9 mouse cellular contexts compared by ENCODE assay signal in the genomic region with DNA sequence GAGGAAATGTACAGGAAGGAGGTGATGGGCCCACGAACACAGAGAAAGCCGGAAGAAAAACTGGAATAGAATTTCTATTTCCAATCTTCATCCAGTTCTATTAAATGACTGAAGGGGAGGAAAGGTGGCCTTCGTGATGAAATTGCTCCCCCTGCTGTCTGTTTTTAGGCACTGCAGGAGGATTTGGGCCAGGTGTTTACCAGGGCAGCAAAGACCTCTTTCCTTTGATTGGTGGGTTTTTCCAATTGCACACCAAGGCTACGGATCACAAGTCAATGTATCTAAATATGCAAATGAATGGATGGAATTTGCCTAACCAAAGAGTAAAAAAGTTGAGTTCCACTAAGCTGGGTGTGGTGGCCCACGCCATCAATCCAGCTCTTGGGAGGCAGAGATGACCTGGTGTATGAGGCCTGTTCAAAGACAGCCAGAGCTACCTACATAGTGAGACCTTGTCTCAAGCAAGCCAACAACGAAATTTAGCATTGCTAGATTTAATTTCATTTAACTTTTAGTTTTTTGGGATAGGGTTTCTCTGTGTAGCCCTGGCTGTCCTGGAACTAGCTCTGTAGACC. TPM values are rescaled to one million over a fixed set of nuclear protein-coding genes. Genes with fewer than 3 reads are reported as not detected.
DNase-seq lines count a peak whose midpoint lies in the region; ATAC-seq lines count a peak whose summit lies in the region.
"Had no signal": no experiment of that assay in that cellular context is flagged by ENCODE, and none has a peak within 500 bp of the region (broad histone marks: within the 10 kb centered on the region; RNA-seq: fewer than 3 reads in every experiment).

No protein-coding gene starts in this region.

- H3K4me1 ChIP-seq in kidney, embryonic 15.5 days = peaks cover 14% of the 10 kb centered on the region
- 0 out of 2 replicates have a peak, but pooled peaks cover 3% of the 10 kb centered on the region for H3K4me1 ChIP-seq in midbrain, embryonic 16.5 days (ENCODE audit: control insufficient read depth, insufficient read depth, low read length)
- H3K4me1 ChIP-seq: embryonic facial prominence, embryonic 13.5 days had no signal

- no peak overlapping the region for H3K27ac ChIP-seq in kidney, embryonic 15.5 days
- no peak overlapping the region for H3K27ac ChIP-seq in midbrain, embryonic 16.5 days (ENCODE audit: low read length)
- H3K27ac ChIP-seq: embryonic facial prominence, embryonic 13.5 days had no signal

- DNase-seq in kidney, adult 11 months = peak; percentile 31
- peak; percentile 80 for DNase-seq in adrenal gland, postnatal 10 days
- DNase-seq in embryo, embryonic 11 days = peak; percentile 70
- peak; percentile 61 to 81 for DNase-seq in heart, postnatal 14 days
- DNase-seq in left cerebral cortex, adult 18-20 months (ENCODE audit: low spot score in 2 of 2) = peak; percentile 47 to 70
- DNase-seq in splenic B cell, adult 2 months (ENCODE audit: low read depth, low spot score) = peak; percentile 73

- H3K27me3 ChIP-seq in kidney, embryonic 15.5 days = peaks cover 15% of the 10 kb centered on the region
- H3K27me3 ChIP-seq in midbrain, embryonic 16.5 days (ENCODE audit: control insufficient read depth, insufficient read depth, low read depth, low read length) = no peaks in the 10 kb centered on the region
- 0 out of 2 replicates have a peak, but pooled peaks cover 1% of the 10 kb centered on the region for H3K27me3 ChIP-seq in splenic B cell, adult 2 months (ENCODE audit: control insufficient read depth, insufficient read depth, low read length, poor library complexity, severe bottlenecking)

- H3K36me3 ChIP-seq in kidney, embryonic 15.5 days = no peaks in the 10 kb centered on the region
- H3K36me3 ChIP-seq in midbrain, embryonic 16.5 days (ENCODE audit: control insufficient read depth, insufficient read depth, low read length) = no peaks in the 10 kb centered on the region
- H3K36me3 ChIP-seq in splenic B cell, adult 2 months (ENCODE audit: control insufficient read depth, insufficient read depth, low read length, poor library complexity, severe bottlenecking) = no peaks in the 10 kb centered on the region
- H3K36me3 ChIP-seq: embryonic facial prominence, embryonic 13.5 days had no signal

- intact Hi-C loops in heart, postnatal 14 days (cut with DNase I) = loop anchor here (1.0 to 5.0 kb wide), 4 partner anchors 80 to 245 kb away; no protein-coding TSS in a partner anchor

- no peak overlapping the region for H3K9ac ChIP-seq in kidney, embryonic 15.5 days
- H3K9ac ChIP-seq in midbrain, embryonic 16.5 days (ENCODE audit: low read depth, low read length) = no peak overlapping the region
- H3K9ac ChIP-seq: embryonic facial prominence, embryonic 13.5 days had no signal

- H3K9me3 ChIP-seq in kidney, embryonic 15.5 days (replicated peaks) = no peaks in the 10 kb centered on the region
- no peaks in the 10 kb centered on the region for H3K9me3 ChIP-seq in midbrain, embryonic 16.5 days (replicated peaks; ENCODE audit: control insufficient read depth, low read length, poor library complexity, severe bottlenecking)
- H3K9me3 ChIP-seq: embryonic facial prominence, embryonic 13.5 days had no signal

- no peak for ATAC-seq in kidney, embryonic 15.5 days (replicated peaks; ENCODE audit: low FRiP score)
- ATAC-seq in midbrain, embryonic 16.5 days = peak; percentile 33; the same call in 1 of the 2 replicates

- WGBS in kidney, embryonic 15.5 days = 25% methylated on average over 6 of the region's 6 CpGs
- WGBS in midbrain, embryonic 16.5 days = 21% methylated on average over 6 of the region's 6 CpGs

- no peak overlapping the region for H3K4me2 ChIP-seq in kidney, embryonic 15.5 days
- H3K4me2 ChIP-seq in midbrain, embryonic 16.5 days (ENCODE audit: low read length) = no peak overlapping the region
- H3K4me2 ChIP-seq: embryonic facial prominence, embryonic 13.5 days had no signal

- no peak overlapping the region for H3K4me3 ChIP-seq in kidney, embryonic 15.5 days (replicated peaks)
- no peak overlapping the region for H3K4me3 ChIP-seq in midbrain, embryonic 16.5 days (ENCODE audit: low read depth, low read length)
- H3K4me3 ChIP-seq: embryonic facial prominence, embryonic 13.5 days had no signal

RNA-seq across cellular contexts. Expression of gene Gm10188, which starts 8.1 kb away (rescaled TPM):
- not detected in 2 replicates for polyA plus RNA-seq in kidney, embryonic 15.5 days (2015; fragmentation: Nextera tagmentation; extraction: Ambion mirVana)
- not detected for total RNA-seq in adrenal gland, postnatal 10 days (2021)
- not detected for total RNA-seq in heart, postnatal 14 days (2021)
- total RNA-seq in left cerebral cortex, adult 18-20 months (2021) = not detected
- 0.28 and 0.63 TPM in 2 replicates for polyA plus RNA-seq in midbrain, embryonic 16.5 days (2015; fragmentation: Nextera tagmentation; extraction: Ambion mirVana)
- polyA plus RNA-seq: embryonic facial prominence, embryonic 13.5 days had no signal

RNA-seq across cellular contexts. Expression of gene AC124108.1, which starts 46.4 kb away (rescaled TPM):
- 0.05 TPM in 2 replicates for polyA plus RNA-seq in kidney, embryonic 15.5 days (2015; fragmentation: Nextera tagmentation; extraction: Ambion mirVana)
- total RNA-seq in adrenal gland, postnatal 10 days (2021) = under 1 TPM in 1 of 2 experiments, not detected in 1; 0.15 TPM
- total RNA-seq in heart, postnatal 14 days (2021) = not detected
- 1 to 10 TPM; 3.4 to 5.2 TPM for total RNA-seq in left cerebral cortex, adult 18-20 months (2021)
- 2.8 and 4.0 TPM in 2 replicates for polyA plus RNA-seq in midbrain, embryonic 16.5 days (2015; fragmentation: Nextera tagmentation; extraction: Ambion mirVana)

RNA-seq across cellular contexts. Expression of gene Lemd1, which starts 46.4 kb away (rescaled TPM):
- 0.31 and 0.51 TPM in 2 replicates for polyA plus RNA-seq in kidney, embryonic 15.5 days (2015; fragmentation: Nextera tagmentation; extraction: Ambion mirVana)
- total RNA-seq in adrenal gland, postnatal 10 days (2021) = under 1 TPM; 0.27 to 0.36 TPM
- not detected for total RNA-seq in heart, postnatal 14 days (2021)
- 1 to 10 TPM; 4.8 to 7.6 TPM for total RNA-seq in left cerebral cortex, adult 18-20 months (2021)
- 16.2 and 18.0 TPM in 2 replicates for polyA plus RNA-seq in midbrain, embryonic 16.5 days (2015; fragmentation: Nextera tagmentation; extraction: Ambion mirVana)

Comparison
In these comparisons a context has a peak if more than half of its experiments do, and no peak if none do; other contexts are left out.
1. RNA of gene Lemd1, which starts 46.4 kb away (total RNA-seq): 4.8 to 7.6 TPM in left cerebral cortex, adult 18-20 months; 0.27 to 0.36 TPM in adrenal gland, postnatal 10 days and not detected in heart, postnatal 14 days; every median in the first group is over 4 times any median in the second.
2. Peak in every context shown above with its lines, with median percentiles within 50 percentile points of each other: DNase-seq.